Mouse (Mus musculus) layer of hippocampus, postnatal 36 days (tissue): Measurements from ENCODE around the gene Susd1. TPM values are rescaled to one million over a fixed set of nuclear protein-coding genes. Genes with fewer than 3 reads are reported as not detected.

Experiments
- DNase-seq, 2 experiments: peaks; one replicate each; pipeline ENCODE4 v3.0.0; 2022
- total RNA-seq, 2 experiments: library from RNA; stranded (reverse); gene quantifications; 2 replicates each; pipeline ENCODE4 v1.2.3; 2021

The Susd1 gene
- total RNA-seq = 1 to 10 TPM; 6.3 to 8.2 TPM

- DNase-seq = peak; percentile 51 to 55
Observed at GRCm38 (mm10) chr4:59437990-59438854, at the start of gene Susd1. Susd1 (minus strand) TSS chr4:59438633.

- DNase-seq = no peak
Observed at GRCm38 (mm10) chr4:59471306-59471705, 32.9 kb upstream of the Susd1 start.

GRCm38 (mm10) chr4:59465449-59465848 is 27.0 kb upstream of the Susd1 start:
- no peak for DNase-seq

- DNase-seq = no peak
Observed at GRCm38 (mm10) chr4:59464661-59465060, 26.2 kb upstream of the Susd1 start.

- peak; percentile 41 to 64 for DNase-seq
Observed at GRCm38 (mm10) chr4:59462494-59462893, 24.1 kb upstream of the Susd1 start.

- DNase-seq = no peak
Observed at GRCm38 (mm10) chr4:59461116-59461727, 22.8 kb upstream of the Susd1 start.

GRCm38 (mm10) chr4:59459216-59459955 is 21.0 kb upstream of the Susd1 start:
- DNase-seq = peak in 1 of 2 experiments; percentile 13

- no peak for DNase-seq
Observed at GRCm38 (mm10) chr4:59457941-59458340, 19.5 kb upstream of the Susd1 start.

GRCm38 (mm10) chr4:59457091-59457490 is 18.7 kb upstream of the Susd1 start:
- no peak for DNase-seq

GRCm38 (mm10) chr4:59455465-59455864 is 17.0 kb upstream of the Susd1 start:
- DNase-seq = no peak

GRCm38 (mm10) chr4:59454046-59454445 is 15.6 kb upstream of the Susd1 start:
- no peak for DNase-seq

GRCm38 (mm10) chr4:59452503-59452933 is 14.1 kb upstream of the Susd1 start:
- DNase-seq = no peak

- no peak for DNase-seq
Observed at GRCm38 (mm10) chr4:59450906-59451305, 12.5 kb upstream of the Susd1 start.

- DNase-seq = no peak
Observed at GRCm38 (mm10) chr4:59450234-59450854, 11.9 kb upstream of the Susd1 start.

- DNase-seq = no peak
Observed at GRCm38 (mm10) chr4:59447296-59447695, 8.9 kb upstream of the Susd1 start.

- no peak for DNase-seq
Observed at GRCm38 (mm10) chr4:59445516-59445915, 7.1 kb upstream of the Susd1 start.

- DNase-seq = no peak
Observed at GRCm38 (mm10) chr4:59444994-59445393, 6.6 kb upstream of the Susd1 start.

GRCm38 (mm10) chr4:59444085-59444484 is 5.7 kb upstream of the Susd1 start:
- no peak for DNase-seq

GRCm38 (mm10) chr4:59441265-59441664 is 2.8 kb upstream of the Susd1 start:
- no peak for DNase-seq

- DNase-seq = no peak
Observed at GRCm38 (mm10) chr4:59439960-59440359, 1.5 kb upstream of the Susd1 start.

GRCm38 (mm10) chr4:59439041-59439440 is 608 bp upstream of the Susd1 start:
- DNase-seq = no peak

- DNase-seq = no peak
Observed at GRCm38 (mm10) chr4:59435951-59436350, 2.5 kb downstream of the Susd1 start.

- DNase-seq = no peak
Observed at GRCm38 (mm10) chr4:59434039-59434438, 4.4 kb downstream of the Susd1 start.
